Mouse (Mus musculus) B cell, adult 2 months (primary cell): ENCODE data around the gene Nfib.

Source experiments
- DNase-seq, 2 experiments: peaks; one replicate each; pipeline ENCODE4 v3.0.0; 2022

The Nfib gene

GRCm38 (mm10) chr4:82686037-82686436 is 19.5 kb downstream of the Nfib start:
- DNase-seq = no peak

GRCm38 (mm10) chr4:82684088-82684715 is 21.3 kb downstream of the Nfib start:
- no peak for DNase-seq

GRCm38 (mm10) chr4:82683583-82683982 is 22.0 kb downstream of the Nfib start:
- no peak for DNase-seq

GRCm38 (mm10) chr4:82676104-82676503 is 29.4 kb downstream of the Nfib start:
- DNase-seq = no peak

GRCm38 (mm10) chr4:82667271-82667872 is 38.2 kb downstream of the Nfib start:
- DNase-seq = no peak

GRCm38 (mm10) chr4:82664436-82664835 is 41.1 kb downstream of the Nfib start:
- no peak for DNase-seq

- no peak for DNase-seq
These were observed 41.7 kb downstream of the Nfib start for GRCm38 (mm10) chr4:82663749-82664381.

- no peak for DNase-seq
These were observed 42.9 kb downstream of the Nfib start for GRCm38 (mm10) chr4:82662626-82663025.

GRCm38 (mm10) chr4:82662222-82662621 is 43.3 kb downstream of the Nfib start:
- DNase-seq = no peak

GRCm38 (mm10) chr4:82661215-82661614 is 44.3 kb downstream of the Nfib start:
- DNase-seq = no peak

- no peak for DNase-seq
These were observed 59.9 kb downstream of the Nfib start for GRCm38 (mm10) chr4:82645679-82646078.

GRCm38 (mm10) chr4:82644797-82645196 is 60.8 kb downstream of the Nfib start:
- no peak for DNase-seq

GRCm38 (mm10) chr4:82643734-82644085 is 61.8 kb downstream of the Nfib start:
- no peak for DNase-seq

GRCm38 (mm10) chr4:82643022-82643733 is 62.4 kb downstream of the Nfib start:
- no peak for DNase-seq

- no peak for DNase-seq
These were observed 64.4 kb downstream of the Nfib start for GRCm38 (mm10) chr4:82641066-82641680.

GRCm38 (mm10) chr4:82638251-82638650 is 67.3 kb downstream of the Nfib start:
- no peak for DNase-seq

- no peak for DNase-seq
These were observed 67.9 kb downstream of the Nfib start for GRCm38 (mm10) chr4:82637633-82638032.

- no peak for DNase-seq
These were observed 68.9 kb downstream of the Nfib start for GRCm38 (mm10) chr4:82636658-82637057.

- no peak for DNase-seq
These were observed 69.7 kb downstream of the Nfib start for GRCm38 (mm10) chr4:82635881-82636280.

- no peak for DNase-seq
These were observed 70.4 kb downstream of the Nfib start for GRCm38 (mm10) chr4:82635118-82635517.

- DNase-seq = no peak
These were observed 71.2 kb downstream of the Nfib start for GRCm38 (mm10) chr4:82634365-82634764.

- DNase-seq = no peak
These were observed 81.1 kb downstream of the Nfib start for GRCm38 (mm10) chr4:82624285-82625045.

GRCm38 (mm10) chr4:82623835-82624234 is 81.7 kb downstream of the Nfib start:
- no peak for DNase-seq
